Mouse (Mus musculus): ENCODE results near the gene Gjb1.

DNA sequence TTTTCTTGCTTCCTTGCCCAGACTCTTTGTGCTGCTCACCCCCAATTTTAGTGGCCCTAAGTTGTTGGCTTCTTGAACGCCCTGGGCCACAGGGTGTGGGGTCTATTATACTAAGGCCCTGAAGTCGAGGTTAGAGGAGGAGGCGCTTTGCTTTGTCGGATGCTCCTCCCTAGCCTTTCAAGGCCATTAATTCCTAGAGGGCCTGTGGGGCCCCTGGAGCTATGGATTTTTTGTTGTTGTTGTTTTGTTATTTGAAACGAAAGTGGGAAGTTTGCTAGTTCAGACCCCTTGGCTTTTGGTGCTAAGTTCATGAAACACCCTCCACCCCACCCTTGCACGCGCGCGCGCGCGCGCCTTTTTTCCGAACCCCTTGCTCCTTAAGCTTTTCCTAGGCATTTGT, 53.8 kb downstream of the Gjb1 start:
- TF ChIP-seq CTCF (IDR thresholded peaks at IDR 0.05; ENCODE audit: insufficient read depth, low read depth, low read length) = no peak
- TF ChIP-seq POLR2A (IDR thresholded peaks at IDR 0.05; ENCODE audit: insufficient read depth, low read depth, low read length) = no peak
